Mouse (Mus musculus) kidney, adult 2 months (tissue): Measurements from ENCODE around the gene Nav2.

Experiments
- CTCF ChIP-seq: fragments of 200-500 bp; conservative IDR thresholded peaks from 2 replicates; pipeline ENCODE4 v1.5.1; 2011; ENCODE audit warnings: low read depth, mild to moderate bottlenecking, control low read depth, low read length, moderate library complexity, mixed read lengths; ENCODE audit not compliant: insufficient read depth, insufficient read length
- POLR2A ChIP-seq: fragments of 200-500 bp; IDR thresholded peaks from one replicate; pipeline ENCODE4 v1.6.1; 2011; ENCODE audit warnings: low read depth, low read length, control low read depth

- peak; percentile 62 for TF ChIP-seq CTCF
- no peak for TF ChIP-seq POLR2A
Measured at GRCm38 (mm10) chr7:49493210-49493609, 584.7 kb downstream of the Nav2 start.
